Comparison of ENCODE assay signal across 8 mouse cellular contexts in the genomic region with DNA sequence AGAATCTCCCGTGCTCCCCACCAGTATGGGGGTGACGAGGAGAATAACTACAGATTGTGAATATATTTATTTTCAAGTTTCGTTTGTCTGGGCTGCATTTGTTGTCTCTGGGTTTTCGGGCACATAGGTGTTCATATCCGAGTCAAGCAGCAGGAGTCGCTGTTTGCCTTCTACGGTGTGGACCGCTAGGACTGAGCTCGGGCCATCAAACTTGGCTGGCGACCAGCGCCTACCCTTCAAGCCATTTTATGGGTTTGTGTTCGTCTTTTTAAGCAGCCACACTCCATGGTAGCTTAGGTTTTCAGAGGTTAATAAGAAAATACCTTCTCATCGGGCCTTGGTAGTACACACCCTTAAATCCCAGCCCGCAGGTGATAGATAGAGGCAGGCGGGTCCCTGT. TPM values are rescaled to one million over a fixed set of nuclear protein-coding genes. Genes with fewer than 3 reads are reported as not detected.
DNase-seq lines count a peak whose midpoint lies in the region; TF ChIP-seq lines count a peak whose summit lies in the region.
"Not testable (repeated sequence)": the region's sequence is repeated elsewhere in the genome, so short reads cannot be mapped to it uniquely, and the experiment has no call there.

No protein-coding gene starts in this region.

- not testable (repeated sequence) for TF ChIP-seq POLR2A in embryonic fibroblast, embryonic 13.5 days (IDR thresholded peaks at IDR 0.05; ENCODE audit: low read depth, low read length); lung, adult 2 months (IDR thresholded peaks at IDR 0.05; ENCODE audit: borderline replicate concordance, extremely low read depth, low read depth, low read length)

- DNase-seq in ZHBTc4 (ENCODE audit: low read depth, low spot score), result peak; percentile 79
- DNase-seq in cerebellum, postnatal 14 days, result peak; percentile 69 to 83
- DNase-seq in heart, postnatal 4 days, result peak; percentile 79
- DNase-seq in kidney, postnatal 14 days, result peak; percentile 70
- DNase-seq in lung, adult 2 months, result not testable (repeated sequence)
- DNase-seq in neural tube, embryonic 10.5 days (ENCODE audit: extremely low spot score, low spot score), result peak; percentile 54
- DNase-seq in testis, postnatal 10 days (ENCODE audit: low spot score), result peak; percentile 86

- WGBS in lung, adult 2 months, result 40% methylated on average over 15 of the region's 15 CpGs

- not testable (repeated sequence) for H3K4me3 ChIP-seq in embryonic fibroblast, embryonic 13.5 days (ENCODE audit: insufficient read depth, low read length); lung, adult 2 months (replicated peaks; ENCODE audit: extremely low read depth, low read depth, low read length)

- H3K4me1 ChIP-seq in embryonic fibroblast, embryonic 13.5 days (ENCODE audit: control insufficient read depth, insufficient read depth, low read length), result peaks cover 25% of the 10 kb centered on the region
- H3K4me1 ChIP-seq in lung, adult 2 months (ENCODE audit: control insufficient read depth, insufficient read depth, low read length), result peaks cover 27% of the 10 kb centered on the region

- not testable (repeated sequence) for H3K27ac ChIP-seq in embryonic fibroblast, embryonic 13.5 days (ENCODE audit: insufficient read depth, low read length)

- peak; percentile 62; the same call in 1 of the 2 replicates for TF ChIP-seq CTCF in embryonic fibroblast, embryonic 13.5 days (IDR thresholded peaks at IDR 0.05; ENCODE audit: borderline replicate concordance, insufficient read depth, low read length)
- TF ChIP-seq CTCF in lung, adult 2 months (IDR thresholded peaks at IDR 0.05; ENCODE audit: insufficient read depth, low read length), result peak; percentile 64

RNA-seq across cellular contexts. Expression of gene Rara, which starts 5.8 kb away (rescaled TPM):
- polyA plus RNA-seq in embryonic fibroblast, embryonic 13.5 days (2011; ENCODE audit: insufficient read length, low read depth, missing spikeins), result 26.8 and 28.2 TPM in 2 replicates
- 10 to 100 TPM; 34.6 to 38.1 TPM for total RNA-seq in heart, postnatal 4 days (2021)
- 59.0 and 62.2 TPM in 2 replicates for polyA plus RNA-seq in lung, adult 2 months (2012; rRNA removed)

RNA-seq across cellular contexts. Expression of gene Cdc6, which starts 14.2 kb away (rescaled TPM):
- 7.4 and 11.8 TPM in 2 replicates for polyA plus RNA-seq in embryonic fibroblast, embryonic 13.5 days (2011; ENCODE audit: insufficient read length, low read depth, missing spikeins)
- 10 to 100 TPM in 1 of 2 experiments, 1 to 10 TPM in 1; 9.8 to 10.2 TPM for total RNA-seq in heart, postnatal 4 days (2021)
- polyA plus RNA-seq in lung, adult 2 months (2012; rRNA removed), result 0.16 and 0.25 TPM in 2 replicates

RNA-seq across cellular contexts. Expression of gene Wipf2, which starts 58.4 kb away (rescaled TPM):
- polyA plus RNA-seq in embryonic fibroblast, embryonic 13.5 days (2011; ENCODE audit: insufficient read length, low read depth, missing spikeins), result 10.7 and 11.4 TPM in 2 replicates
- total RNA-seq in heart, postnatal 4 days (2021), result 10 to 100 TPM; 12.6 to 14.1 TPM
- 10.1 and 14.0 TPM in 2 replicates for polyA plus RNA-seq in lung, adult 2 months (2012; rRNA removed)
